Mouse (Mus musculus): ENCODE data around the gene Ppp1r3g.

Gene Ppp1r3g

GRCm38 (mm10) chr13:35995231-35995630 lies 36.6 kb downstream of the Ppp1r3g start:
- no peak for DNase-seq (ENCODE audit: low spot score in 2 of 2)

- no peak for DNase-seq (ENCODE audit: low spot score in 2 of 2)
Observed at GRCm38 (mm10) chr13:35995696-35996426, 37.2 kb downstream of the Ppp1r3g start.

GRCm38 (mm10) chr13:35997606-35998005 lies 39.0 kb downstream of the Ppp1r3g start:
- DNase-seq (ENCODE audit: low spot score in 2 of 2): no peak

- no peak for DNase-seq (ENCODE audit: low spot score in 2 of 2)
Observed at GRCm38 (mm10) chr13:36000798-36001197, 42.2 kb downstream of the Ppp1r3g start.

- DNase-seq (ENCODE audit: low spot score in 2 of 2): no peak
Observed at GRCm38 (mm10) chr13:36009981-36010380, 51.3 kb downstream of the Ppp1r3g start.

GRCm38 (mm10) chr13:36015636-36016035 lies 57.0 kb downstream of the Ppp1r3g start:
- DNase-seq (ENCODE audit: low spot score in 2 of 2): no peak

GRCm38 (mm10) chr13:36018017-36018416 lies 59.4 kb downstream of the Ppp1r3g start:
- DNase-seq (ENCODE audit: low spot score in 2 of 2): no peak

GRCm38 (mm10) chr13:36019309-36020274 lies 61.0 kb downstream of the Ppp1r3g start:
- DNase-seq (ENCODE audit: low spot score in 2 of 2): peak; percentile 67 to 88

All from spleen, postnatal 4 days (tissue).